18 mouse cellular contexts compared by ENCODE assay signal in genomic region chr6:125112553-125112952, GRCm38 (mm10).
"Had no signal": no experiment of that assay in that cellular context is flagged by ENCODE, and none has a peak within 500 bp of the region (broad histone marks: within the 10 kb centered on the region; RNA-seq: fewer than 3 reads in every experiment).

No protein-coding gene starts in this region.

- DNase-seq: kidney, adult 18-20 months; kidney, adult 9 months; kidney, postnatal 14 days; kidney, postnatal 4 days; layer of hippocampus, adult 9-11 months; layer of hippocampus, postnatal 36 days; left cerebral cortex, postnatal 4 days; lung, adult 2 months; lung, postnatal 14 days; lung, postnatal 4 days; right cerebral cortex, postnatal 4 days; thymus, adult 2 months; thymus, postnatal 14 days; thymus, postnatal 4 days had no signal

- ATAC-seq: inflammation-experienced regulatory T-cells, adult 6 months; intestine, embryonic 16.5 days; liver, embryonic 12.5 days; midbrain, embryonic 13.5 days had no signal
